Mouse (Mus musculus): Measurements from ENCODE around the gene Plcb1.

The Plcb1 gene

DNA sequence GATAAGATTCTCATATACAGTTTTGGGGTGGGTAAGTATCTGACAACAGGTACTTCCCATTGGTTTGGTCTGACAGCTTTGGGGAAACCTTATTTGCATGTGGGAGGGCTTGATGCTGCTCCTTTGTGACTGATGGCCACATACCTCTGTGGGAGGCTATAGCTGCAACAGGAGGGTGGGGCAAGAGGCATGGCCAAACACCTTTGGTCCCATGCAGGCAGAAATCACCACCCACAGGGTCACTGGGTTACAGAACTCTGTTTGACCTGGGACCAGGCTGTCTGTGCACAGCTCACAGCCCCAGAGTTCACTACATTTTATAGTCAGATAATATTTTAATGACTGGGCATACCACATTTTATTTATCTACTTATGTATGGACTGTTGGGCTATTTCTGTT, 281.6 kb downstream of the Plcb1 start:
- no peak for DNase-seq (ENCODE audit: inconsistent ontology term)

DNA sequence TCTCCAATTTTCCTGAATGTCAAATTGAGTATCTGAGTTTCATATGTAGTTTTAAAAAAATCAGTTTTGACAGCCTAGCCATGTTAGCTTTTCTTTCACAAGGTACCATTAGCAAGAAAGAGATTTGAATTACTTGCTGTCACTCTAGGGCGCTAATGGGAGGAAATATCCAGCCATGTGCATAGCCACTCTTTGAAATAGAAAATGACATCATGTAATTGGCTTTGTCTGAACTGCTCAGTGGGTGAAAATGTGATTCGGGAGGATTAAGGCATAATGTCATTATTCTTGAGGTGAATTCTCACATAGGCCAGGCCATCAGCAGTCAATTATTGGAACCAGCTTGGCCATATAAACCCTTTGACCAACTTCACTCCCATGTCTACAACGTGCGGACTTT, 285.5 kb downstream of the Plcb1 start:
- peak; percentile 34 for DNase-seq (ENCODE audit: inconsistent ontology term)

DNA sequence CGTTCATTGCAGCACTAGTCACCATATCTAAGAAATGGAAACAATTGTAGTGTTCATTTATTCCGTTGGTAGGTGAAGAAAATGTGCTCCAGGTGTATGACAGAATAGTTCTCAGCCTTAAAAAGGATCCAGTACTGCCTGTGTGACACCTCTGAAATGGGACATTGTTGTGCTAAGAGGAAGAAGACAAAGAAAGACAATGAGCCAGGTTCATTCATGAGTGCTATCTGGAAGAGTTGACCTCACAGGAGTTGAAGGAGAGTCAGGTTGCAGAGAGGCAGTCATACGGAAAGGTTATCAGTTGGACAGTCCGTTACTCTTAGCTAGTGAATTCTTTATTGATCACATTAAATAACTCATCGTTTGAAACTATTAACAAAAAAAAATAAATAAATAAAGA, 286.6 kb downstream of the Plcb1 start:
- DNase-seq (ENCODE audit: inconsistent ontology term): no peak

GRCm38 (mm10) chr2:135073014-135073413, 287.1 kb downstream of the Plcb1 start:
- no peak for DNase-seq (ENCODE audit: inconsistent ontology term)

DNA sequence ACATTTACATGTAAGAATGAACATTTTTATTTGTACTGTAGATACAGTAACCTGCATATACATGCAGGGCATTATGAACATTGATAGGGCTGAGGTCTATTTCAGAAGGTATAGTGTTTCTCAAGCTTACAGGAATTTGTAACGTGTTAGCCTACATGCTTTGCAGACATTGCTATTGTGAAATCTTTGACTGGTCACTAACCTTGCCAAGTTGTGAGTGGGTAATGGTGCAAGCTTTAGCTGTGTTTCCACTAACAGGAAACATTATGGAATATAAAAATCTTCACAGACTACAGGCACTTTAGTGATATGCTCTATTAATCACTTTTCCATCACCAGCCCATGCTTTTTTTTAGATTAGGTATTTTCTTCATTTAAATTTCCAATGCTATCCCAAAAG, 289.5 kb downstream of the Plcb1 start:
- no peak for DNase-seq (ENCODE audit: inconsistent ontology term)

DNA sequence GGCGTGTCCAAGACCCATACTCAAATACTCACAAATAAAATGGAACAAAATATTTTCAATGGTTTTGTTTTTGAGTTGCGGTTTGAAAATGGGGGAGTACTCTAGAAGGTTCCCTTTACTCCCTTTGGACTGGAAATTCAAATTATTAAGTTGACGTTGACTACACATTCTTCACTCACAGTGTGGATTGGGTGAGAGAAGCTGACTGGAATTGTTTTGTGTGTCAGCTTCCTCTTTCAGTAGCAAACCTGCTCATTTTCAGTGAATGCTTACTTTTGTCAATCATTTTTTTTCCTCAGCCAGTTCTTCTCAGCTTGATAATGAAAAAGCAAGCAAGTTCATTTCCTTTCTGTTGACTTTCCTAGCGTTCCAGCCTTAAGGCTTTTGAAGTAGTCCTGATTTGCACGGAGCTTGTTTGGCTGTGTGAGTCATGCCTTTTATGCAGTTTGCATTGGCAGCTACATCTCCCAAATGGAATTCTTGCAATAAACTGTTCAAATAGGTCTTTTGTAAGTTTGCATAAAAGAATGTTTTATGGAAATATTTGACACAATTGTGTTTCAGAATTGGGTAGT, 306.8 kb downstream of the Plcb1 start:
- peak; percentile 78 for DNase-seq (ENCODE audit: inconsistent ontology term)

DNA sequence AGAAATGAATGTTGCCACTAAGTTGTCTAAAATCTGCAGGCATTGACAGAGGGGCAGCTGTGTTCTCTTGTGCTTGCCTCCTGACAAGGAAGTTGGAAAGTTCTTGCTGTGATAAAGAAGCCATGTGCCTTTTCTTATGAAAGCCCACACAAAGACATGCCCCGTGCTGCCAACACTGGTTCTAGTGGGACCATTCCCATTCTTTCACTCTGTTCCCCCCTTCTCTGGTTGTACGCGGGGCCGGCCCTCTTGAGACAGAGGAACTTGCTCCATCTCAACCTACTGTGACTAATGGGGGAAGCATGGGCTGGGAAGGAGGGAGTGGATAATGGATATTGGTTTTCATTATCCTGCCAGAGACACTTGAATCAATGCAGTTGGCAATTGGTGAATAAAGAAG, 315.4 kb downstream of the Plcb1 start:
- no peak for DNase-seq (ENCODE audit: inconsistent ontology term)

- DNase-seq (ENCODE audit: inconsistent ontology term): no peak
Observed at GRCm38 (mm10) chr2:135101943-135102342, 316.1 kb downstream of the Plcb1 start.

DNA sequence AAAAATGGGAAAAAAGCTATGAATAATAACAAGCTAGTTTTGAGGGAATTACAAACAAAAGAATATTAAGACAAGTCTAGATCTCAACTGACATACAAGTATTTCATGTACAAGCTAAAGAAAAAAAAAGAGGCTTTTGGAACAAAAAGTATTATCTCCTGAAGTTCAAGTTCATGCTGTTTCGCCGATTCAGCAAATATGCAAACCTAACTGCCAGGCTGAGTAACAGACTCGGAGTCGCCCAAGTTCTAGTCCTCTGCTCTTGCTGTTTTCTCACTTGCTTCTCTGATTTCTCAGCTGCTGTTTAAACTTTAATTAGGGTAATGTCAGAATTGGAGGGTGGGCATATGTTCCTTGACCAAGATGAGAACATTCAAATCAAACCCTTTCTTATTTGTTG, 320.8 kb downstream of the Plcb1 start:
- no peak for DNase-seq (ENCODE audit: inconsistent ontology term)

DNA sequence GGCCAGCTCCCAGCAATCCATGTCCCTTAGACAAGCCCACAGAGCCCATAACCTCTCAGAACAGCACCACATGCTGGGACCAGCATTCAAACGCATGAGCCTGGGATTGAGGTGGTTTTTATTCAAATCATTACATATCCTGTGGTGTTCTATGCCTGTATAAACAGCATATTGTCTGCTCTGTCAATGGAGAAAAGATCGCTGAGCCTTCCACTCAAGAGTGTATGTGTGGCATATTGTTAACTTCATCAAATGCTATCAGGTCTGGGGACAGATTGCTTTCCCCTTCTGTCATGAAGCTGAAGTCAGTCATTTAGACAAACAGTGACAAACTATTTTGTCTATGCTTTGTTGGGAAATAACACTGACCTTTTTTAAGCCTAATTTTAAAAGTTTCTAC, 322.7 kb downstream of the Plcb1 start:
- DNase-seq (ENCODE audit: inconsistent ontology term): no peak

- DNase-seq (ENCODE audit: inconsistent ontology term): no peak
Observed at GRCm38 (mm10) chr2:135114501-135115128, 328.7 kb downstream of the Plcb1 start.

DNA sequence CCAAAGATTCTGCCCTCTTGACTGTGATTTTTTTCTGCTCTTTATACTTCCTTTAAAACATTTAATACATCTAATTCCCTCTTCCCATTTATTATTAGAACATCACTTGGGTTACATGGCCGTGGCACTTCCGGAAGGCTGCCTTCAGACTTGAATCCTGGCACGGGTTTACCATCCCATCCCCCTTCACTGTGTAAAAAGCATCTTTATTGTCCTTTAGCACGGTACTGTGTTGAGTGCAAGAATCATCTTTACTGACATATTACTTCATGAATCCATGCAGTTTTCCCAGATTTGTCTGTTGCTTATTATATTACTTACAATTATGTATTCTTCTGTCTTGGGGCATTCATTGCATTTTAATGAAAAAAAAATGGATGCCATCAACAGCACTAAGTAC, 337.2 kb downstream of the Plcb1 start:
- DNase-seq (ENCODE audit: inconsistent ontology term): no peak

- DNase-seq (ENCODE audit: inconsistent ontology term): no peak
Observed at GRCm38 (mm10) chr2:135123695-135124343, 338.0 kb downstream of the Plcb1 start.

DNA sequence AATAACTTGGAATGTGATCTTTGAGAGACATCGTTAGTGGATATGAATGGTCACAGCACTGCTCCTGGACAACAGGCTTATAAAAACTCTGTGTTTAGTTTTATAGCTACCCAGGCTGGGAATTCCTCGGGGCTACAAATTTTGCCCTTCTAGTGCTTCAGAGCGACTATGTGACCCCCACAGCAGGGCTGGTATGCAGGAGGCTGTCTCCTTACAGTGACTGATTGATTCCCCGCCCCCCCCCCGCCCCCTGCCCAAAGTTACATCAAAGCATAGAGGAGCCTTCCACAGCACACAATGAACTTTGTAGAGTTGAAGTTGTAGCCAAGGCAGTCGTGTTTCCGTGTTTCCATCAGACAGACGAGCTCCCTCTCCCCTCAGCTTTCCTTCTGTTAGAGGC, 354.7 kb downstream of the Plcb1 start:
- DNase-seq (ENCODE audit: inconsistent ontology term): peak; percentile 23

DNA sequence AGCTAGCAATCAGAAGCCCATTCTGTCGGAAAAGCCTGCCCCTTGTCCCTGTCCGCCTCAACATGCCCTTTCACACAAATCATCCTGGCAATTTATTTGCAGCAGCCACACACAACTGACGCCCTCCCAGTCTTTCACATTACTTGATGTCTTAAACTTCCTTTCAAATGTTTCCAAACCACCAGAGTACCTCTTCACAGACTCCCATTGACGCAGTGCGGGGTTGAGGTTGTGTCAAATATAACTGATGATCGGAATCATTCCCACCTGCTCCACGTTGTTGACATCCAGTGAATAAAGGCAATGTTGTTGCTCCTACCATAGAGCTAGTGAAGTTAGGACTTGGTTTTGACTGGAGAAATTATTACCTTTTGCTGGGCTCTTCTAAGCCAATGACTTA, 366.4 kb downstream of the Plcb1 start:
- DNase-seq (ENCODE audit: inconsistent ontology term): no peak

GRCm38 (mm10) chr2:135153248-135153647, 367.4 kb downstream of the Plcb1 start:
- DNase-seq (ENCODE audit: inconsistent ontology term): no peak

GRCm38 (mm10) chr2:135156055-135156454, 370.2 kb downstream of the Plcb1 start:
- no peak for DNase-seq (ENCODE audit: inconsistent ontology term)

GRCm38 (mm10) chr2:135157961-135158360, 372.1 kb downstream of the Plcb1 start:
- DNase-seq (ENCODE audit: inconsistent ontology term): peak; percentile 42

DNA sequence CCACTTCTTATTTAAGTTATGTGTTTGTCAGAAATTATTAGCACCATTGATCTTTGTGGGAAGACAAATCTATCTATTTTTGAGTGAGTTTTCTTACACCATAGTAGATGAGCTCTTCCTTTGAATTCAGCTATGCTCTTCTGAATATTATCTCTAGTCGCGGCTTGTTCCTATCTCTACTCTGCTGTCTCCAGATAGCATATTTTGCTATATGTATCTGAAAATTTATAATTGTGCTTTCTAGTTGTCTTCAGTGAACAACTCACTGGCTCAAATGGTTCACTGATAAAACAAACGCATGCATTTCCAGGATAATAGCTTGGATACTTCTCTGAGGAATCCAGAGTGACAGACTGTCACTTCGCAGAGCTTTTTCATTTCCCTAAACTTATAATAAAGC, 375.8 kb downstream of the Plcb1 start:
- DNase-seq (ENCODE audit: inconsistent ontology term): no peak

DNA sequence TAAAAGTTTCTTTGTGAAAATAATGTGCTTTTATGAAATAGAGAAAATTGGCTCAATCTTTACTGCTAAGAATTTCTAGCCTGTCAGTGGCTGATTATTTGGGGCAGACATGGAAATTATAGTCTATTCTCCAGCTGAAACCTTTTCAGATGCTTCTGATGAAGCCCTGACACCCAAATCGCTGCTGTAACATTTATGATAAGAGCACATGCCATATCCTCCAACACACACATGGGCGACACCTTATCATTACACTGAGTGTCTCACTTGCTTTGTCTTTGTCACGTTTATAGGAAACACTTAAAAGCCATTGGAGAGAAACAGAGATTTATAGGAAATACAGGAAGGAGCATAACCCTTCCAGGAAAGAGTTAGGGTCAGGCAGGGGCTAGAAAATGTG, 379.6 kb downstream of the Plcb1 start:
- DNase-seq (ENCODE audit: inconsistent ontology term): no peak

GRCm38 (mm10) chr2:135175544-135175943, 389.7 kb downstream of the Plcb1 start:
- no peak for DNase-seq (ENCODE audit: inconsistent ontology term)

- no peak for DNase-seq (ENCODE audit: inconsistent ontology term)
Observed at GRCm38 (mm10) chr2:135187659-135188058, 401.8 kb downstream of the Plcb1 start.

- no peak for DNase-seq (ENCODE audit: inconsistent ontology term)
Observed at GRCm38 (mm10) chr2:135200830-135201229, 415.0 kb downstream of the Plcb1 start.

Data from Muller cell, postnatal 12 days (primary cell).